Mouse (Mus musculus): ENCODE results near the gene Foxj3. TPM values are rescaled to one million over a fixed set of nuclear protein-coding genes. Genes with fewer than 3 reads are reported as not detected.
A peak's percentile ranks its signal among the peaks of the same experiment; 100 is the strongest.
"Not testable (repeated sequence)": the region's sequence is repeated elsewhere in the genome, so short reads cannot be mapped to it uniquely, and the experiment has no call there.

The Foxj3 gene
- 0.27 and 0.28 TPM in 2 replicates for polyA plus RNA-seq (2012)

DNA sequence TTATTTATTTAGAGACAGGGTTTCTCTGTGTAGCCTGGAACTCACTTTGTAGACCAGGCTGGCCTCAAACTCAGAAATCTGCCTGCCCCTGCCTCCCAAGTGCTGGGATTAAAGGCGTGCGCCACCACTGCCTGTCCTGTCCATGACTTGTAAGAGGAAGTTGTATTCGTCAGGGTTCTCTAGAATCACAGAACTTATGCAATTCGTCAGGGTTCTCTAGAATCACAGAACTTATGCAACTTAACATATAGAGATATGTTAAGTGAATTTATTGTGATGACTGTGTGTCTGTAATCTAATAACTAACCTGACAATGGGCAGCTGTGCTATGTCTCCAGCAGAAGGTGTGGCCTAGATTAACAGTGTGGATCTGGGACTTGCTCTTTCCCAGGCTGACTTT is at the start of gene Foxj3:
TSS of gene Foxj3 (plus strand) at position 390 of the 400 bp plus-strand sequence.
- H3K9me3 ChIP-seq (ENCODE audit: control insufficient read depth, low read length); H3K27me3 ChIP-seq (ENCODE audit: control insufficient read depth); H3K4me3 ChIP-seq (replicated peaks); H3K36me3 ChIP-seq (ENCODE audit: control insufficient read depth): not testable (repeated sequence)
- H3K4me1 ChIP-seq (ENCODE audit: control insufficient read depth) = peaks cover 27% of the 10 kb centered on the region

GRCm38 (mm10) chr4:119489666-119490065 is 47.1 kb upstream of the Foxj3 start:
- peaks cover 41% of the 10 kb centered on the region for H3K27me3 ChIP-seq (ENCODE audit: control insufficient read depth)
- H3K36me3 ChIP-seq (ENCODE audit: control insufficient read depth) = no peaks in the 10 kb centered on the region
- peaks cover 2% of the 10 kb centered on the region for H3K4me1 ChIP-seq (ENCODE audit: control insufficient read depth)
- H3K9me3 ChIP-seq (ENCODE audit: control insufficient read depth, low read length) = peaks cover 5% of the 10 kb centered on the region; the same call in 1 of the 2 replicates
- TF ChIP-seq GATA1 (IDR thresholded peaks at IDR 0.05; ENCODE audit: low read length) = no peak
- TF ChIP-seq TAL1 (IDR thresholded peaks at IDR 0.05; ENCODE audit: low read length) = no peak
- H3K4me3 ChIP-seq (replicated peaks) = no peak overlapping the region

DNA sequence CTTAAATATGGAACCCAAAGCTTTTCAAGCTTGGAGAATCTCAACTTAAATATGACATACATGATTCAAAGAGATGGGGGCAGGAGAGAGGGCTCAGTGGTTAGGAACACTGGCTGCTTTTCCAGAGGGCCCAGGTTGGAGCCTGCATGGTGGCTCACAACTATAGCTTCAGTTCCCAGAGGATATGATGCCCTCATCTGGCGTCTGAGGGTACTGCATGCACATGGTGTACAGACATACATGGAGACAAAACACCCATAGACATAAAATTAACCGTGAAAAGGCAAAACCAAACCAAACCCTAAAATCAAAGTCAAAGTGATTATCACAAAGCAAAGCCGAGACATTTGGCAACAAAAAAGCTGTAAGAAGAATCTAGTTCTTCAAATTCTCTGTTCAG is 46.0 kb upstream of the Foxj3 start:
- peaks cover 2% of the 10 kb centered on the region for H3K4me1 ChIP-seq (ENCODE audit: control insufficient read depth)
- H3K9me3 ChIP-seq (ENCODE audit: control insufficient read depth, low read length) = peaks cover 5% of the 10 kb centered on the region; the same call in 1 of the 2 replicates
- H3K4me3 ChIP-seq (replicated peaks) = no peak overlapping the region
- TF ChIP-seq GATA1 (IDR thresholded peaks at IDR 0.05; ENCODE audit: low read length) = no peak
- TF ChIP-seq TAL1 (IDR thresholded peaks at IDR 0.05; ENCODE audit: low read length) = no peak
- peaks cover 44% of the 10 kb centered on the region for H3K27me3 ChIP-seq (ENCODE audit: control insufficient read depth)
- no peaks in the 10 kb centered on the region for H3K36me3 ChIP-seq (ENCODE audit: control insufficient read depth)

DNA sequence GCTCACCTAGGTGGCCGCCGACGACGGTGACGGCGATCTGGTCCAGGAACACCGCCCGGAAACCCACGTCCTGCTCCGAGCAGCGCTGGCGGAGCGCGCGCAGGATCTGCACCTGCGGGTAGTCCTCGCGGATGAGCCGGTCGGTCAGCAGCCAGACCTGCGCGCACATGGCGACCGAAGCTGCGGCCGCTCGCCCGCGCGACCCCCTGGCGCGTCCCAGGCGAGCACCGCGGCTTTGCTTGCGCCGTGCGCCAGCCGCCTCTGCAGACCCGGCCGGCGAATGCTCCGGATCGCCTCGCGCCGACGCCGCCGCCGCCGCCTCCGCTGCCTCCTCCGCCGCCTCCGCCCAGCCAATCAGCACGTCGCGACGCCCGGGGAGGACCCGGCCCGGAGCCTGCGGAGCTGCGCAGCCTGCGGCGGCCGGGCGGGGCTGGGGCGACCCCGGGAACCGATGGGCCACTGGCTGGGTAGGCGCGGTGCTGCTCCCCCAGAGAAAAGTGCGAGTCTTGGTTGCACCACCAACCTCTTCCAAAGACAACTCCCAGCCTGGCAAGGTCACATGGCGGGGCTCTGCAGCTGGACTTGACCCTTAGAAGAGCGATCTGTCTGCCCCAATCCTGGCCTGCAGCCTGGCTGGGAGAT is 44.4 kb upstream of the Foxj3 start, which contains the start of gene Rimkla:
TSS of gene Rimkla (minus strand) at position 338 of the 642 bp plus-strand sequence.
- H3K9me3 ChIP-seq (ENCODE audit: control insufficient read depth, low read length) = peaks cover 5% of the 10 kb centered on the region; the same call in 1 of the 2 replicates
- H3K36me3 ChIP-seq (ENCODE audit: control insufficient read depth) = no peaks in the 10 kb centered on the region
- peaks cover 44% of the 10 kb centered on the region for H3K27me3 ChIP-seq (ENCODE audit: control insufficient read depth)
- no peak for TF ChIP-seq TAL1 (IDR thresholded peaks at IDR 0.05; ENCODE audit: low read length)
- TF ChIP-seq GATA1 (IDR thresholded peaks at IDR 0.05; ENCODE audit: low read length) = no peak
- peak within 1 kb of the TSS; percentile 34 for H3K4me3 ChIP-seq (replicated peaks)
- peaks cover 2% of the 10 kb centered on the region for H3K4me1 ChIP-seq (ENCODE audit: control insufficient read depth)

DNA sequence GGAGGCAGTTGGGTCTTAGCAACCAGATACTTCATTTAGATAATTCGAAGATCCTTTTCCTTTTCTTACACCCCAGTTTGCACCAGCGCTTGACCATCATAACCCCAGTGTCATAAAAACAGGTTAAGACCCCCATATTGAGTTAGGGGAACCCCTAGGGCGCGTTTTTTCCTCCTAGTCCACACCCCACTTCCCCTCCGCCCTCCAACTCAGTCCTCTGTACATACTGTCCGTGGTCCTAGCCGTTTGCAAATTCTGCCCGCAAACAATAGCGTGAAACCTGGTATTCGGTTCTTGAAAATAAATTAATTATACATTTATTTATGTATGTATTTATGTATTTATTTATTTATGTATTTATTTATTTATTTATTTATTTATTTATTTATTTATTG is 43.9 kb upstream of the Foxj3 start:
- peaks cover 4% of the 10 kb centered on the region; the same call in 1 of the 2 replicates for H3K9me3 ChIP-seq (ENCODE audit: control insufficient read depth, low read length)
- no peaks in the 10 kb centered on the region for H3K36me3 ChIP-seq (ENCODE audit: control insufficient read depth)
- peaks cover 44% of the 10 kb centered on the region for H3K27me3 ChIP-seq (ENCODE audit: control insufficient read depth)
- H3K4me1 ChIP-seq (ENCODE audit: control insufficient read depth) = peaks cover 2% of the 10 kb centered on the region
- H3K4me3 ChIP-seq (replicated peaks) = no peak overlapping the region
- no peak for TF ChIP-seq TAL1 (IDR thresholded peaks at IDR 0.05; ENCODE audit: low read length)
- no peak for TF ChIP-seq GATA1 (IDR thresholded peaks at IDR 0.05; ENCODE audit: low read length)

DNA sequence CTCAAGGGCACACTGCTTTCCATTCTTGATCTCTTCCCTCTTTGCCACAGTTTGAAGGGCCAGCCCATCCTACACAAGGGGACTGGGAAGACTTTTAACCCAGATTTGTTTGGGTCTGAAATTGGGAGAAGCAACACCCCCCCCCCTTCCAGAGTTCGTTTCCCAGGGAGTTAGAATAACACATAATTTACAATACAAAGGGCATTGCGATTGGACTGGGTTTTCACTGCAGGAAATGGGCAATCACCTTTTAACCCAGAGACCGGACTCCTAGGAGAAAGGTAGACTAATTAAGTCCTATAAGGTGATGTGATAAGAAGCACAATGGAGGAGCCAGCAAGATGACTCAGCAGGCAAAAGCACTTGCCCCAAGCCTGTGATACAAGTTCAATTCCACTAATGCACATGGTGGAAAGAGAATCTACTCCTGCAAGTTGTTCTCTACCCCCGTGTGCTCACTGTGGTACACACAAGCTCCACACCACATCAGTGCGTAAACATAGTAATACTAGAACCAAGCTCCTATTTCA is 38.4 kb upstream of the Foxj3 start:
- H3K4me3 ChIP-seq (replicated peaks) = no peak overlapping the region
- peaks cover 16% of the 10 kb centered on the region for H3K27me3 ChIP-seq (ENCODE audit: control insufficient read depth)
- H3K4me1 ChIP-seq (ENCODE audit: control insufficient read depth) = no peaks in the 10 kb centered on the region
- TF ChIP-seq TAL1 (IDR thresholded peaks at IDR 0.05; ENCODE audit: low read length) = no peak
- TF ChIP-seq GATA1 (IDR thresholded peaks at IDR 0.05; ENCODE audit: low read length) = no peak
- no peaks in the 10 kb centered on the region for H3K36me3 ChIP-seq (ENCODE audit: control insufficient read depth)
- H3K9me3 ChIP-seq (ENCODE audit: control insufficient read depth, low read length) = no peaks in the 10 kb centered on the region

DNA sequence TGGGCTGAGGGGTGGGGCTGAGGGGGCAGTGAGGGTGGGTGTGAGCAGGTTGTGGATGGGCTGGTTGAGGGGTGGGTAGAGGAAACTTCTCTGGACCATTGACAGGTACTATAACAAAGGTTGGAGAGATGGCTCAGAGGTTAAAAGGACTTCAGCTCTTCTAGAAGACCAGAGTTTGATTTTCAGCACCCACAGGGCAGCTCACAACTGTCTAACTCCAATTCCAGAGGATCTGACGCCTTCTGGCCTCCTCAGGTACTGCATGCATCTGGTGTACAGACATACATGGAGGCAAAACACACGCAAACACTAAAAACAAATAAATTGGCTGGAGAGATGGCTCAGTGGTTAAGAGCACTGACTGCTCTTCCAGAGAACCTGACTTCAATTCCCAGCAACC is 25.2 kb upstream of the Foxj3 start:
- Histone ChIP-seq H3K27me3 (ENCODE audit: control insufficient read depth) (0 out of 2 replicates have a peak, but pooled peaks cover 4% of the 10 kb centered on the region), H3K36me3 (ENCODE audit: control insufficient read depth) (no peaks in the 10 kb centered on the region), H3K4me1 (ENCODE audit: control insufficient read depth) (no peaks in the 10 kb centered on the region), H3K9me3 (ENCODE audit: control insufficient read depth, low read length) (no peaks in the 10 kb centered on the region), H3K4me3 (replicated peaks) (no peak overlapping the region)
- TF ChIP-seq GATA1 (IDR thresholded peaks at IDR 0.05; ENCODE audit: low read length) (no peak), TAL1 (IDR thresholded peaks at IDR 0.05; ENCODE audit: low read length) (no peak)

- H3K4me3 ChIP-seq (replicated peaks) = no peak overlapping the region
- H3K36me3 ChIP-seq (ENCODE audit: control insufficient read depth) = no peaks in the 10 kb centered on the region
- no peaks in the 10 kb centered on the region for H3K9me3 ChIP-seq (ENCODE audit: control insufficient read depth, low read length)
- no peaks in the 10 kb centered on the region for H3K4me1 ChIP-seq (ENCODE audit: control insufficient read depth)
- TF ChIP-seq GATA1 (IDR thresholded peaks at IDR 0.05; ENCODE audit: low read length) (no peak), TAL1 (IDR thresholded peaks at IDR 0.05; ENCODE audit: low read length) (no peak)
- H3K27me3 ChIP-seq (ENCODE audit: control insufficient read depth) = 0 out of 2 replicates have a peak, but pooled peaks cover 4% of the 10 kb centered on the region
These were observed 24.1 kb upstream of the Foxj3 start for GRCm38 (mm10) chr4:119512731-119513141.

- TF ChIP-seq TAL1 (IDR thresholded peaks at IDR 0.05; ENCODE audit: low read length) (no peak), GATA1 (IDR thresholded peaks at IDR 0.05; ENCODE audit: low read length) (no peak)
- Histone ChIP-seq H3K36me3 (ENCODE audit: control insufficient read depth) (no peaks in the 10 kb centered on the region), H3K27me3 (ENCODE audit: control insufficient read depth) (no peaks in the 10 kb centered on the region), H3K4me1 (ENCODE audit: control insufficient read depth) (no peaks in the 10 kb centered on the region), H3K4me3 (replicated peaks) (no peak overlapping the region), H3K9me3 (ENCODE audit: control insufficient read depth, low read length) (no peaks in the 10 kb centered on the region)
These were observed 13.2 kb upstream of the Foxj3 start for GRCm38 (mm10) chr4:119523575-119523974.

All from erythroblast, embryonic 14.5 days (primary cell).